Mouse (Mus musculus) naive thymus-derived CD4-positive, alpha-beta T cell, adult 5 months (primary cell): ENCODE data around the gene Mark4. TPM values are rescaled to one million over a fixed set of nuclear protein-coding genes. Genes with fewer than 3 reads are reported as not detected.

Experiments used
- polyA plus RNA-seq: library from polyadenylated mRNA; unstranded; fragments of 100-300 nt; shearing (Covaris generic); gene quantifications from one replicate; pipeline ENCODE4 v1.2.1, GENCODE M21; 2017

Mark4 gene
- polyA plus RNA-seq, result 8.7 TPM

GRCm38 (mm10) chr7:19458591-19459111, at the start of gene Mark4:
Gene Mark4 (minus strand): TSS chr7:19458821.

GRCm38 (mm10) chr7:19462884-19463381, 4.3 kb upstream of the Mark4 start, which contains the start of gene Exoc3l2:
Gene Exoc3l2 (plus strand): TSS chr7:19463331.

GRCm38 (mm10) chr7:19404476-19404875, 54.1 kb downstream of the Mark4 start, which contains the start of gene Ckm:
Gene Ckm (plus strand): TSS chr7:19404776.

GRCm38 (mm10) chr7:19403731-19404296, 54.8 kb downstream of the Mark4 start, which contains the start of gene Klc3:
Gene Klc3 (minus strand): TSS chr7:19404104.

GRCm38 (mm10) chr7:19381377-19382165, 77.0 kb downstream of the Mark4 start, which contains the start of gene Ercc2:
Gene Ercc2 (plus strand): TSS chr7:19382010.

Other genes starting within 250 kb of the Mark4 start
- gene Gpr4, start 246.3 kb downstream of the Mark4 start, polyA plus RNA-seq, result 0.16 TPM
- 47.3 TPM for gene Opa3, start 230.5 kb downstream of the Mark4 start, polyA plus RNA-seq
- gene Vasp, start 187.0 kb downstream of the Mark4 start, polyA plus RNA-seq, result 193 TPM
- not detected for gene Ppm1n, start 178.8 kb downstream of the Mark4 start, polyA plus RNA-seq
- not detected for gene Rtn2, start 176.2 kb downstream of the Mark4 start, polyA plus RNA-seq
- 7.9 TPM for gene Fosb, start 148.8 kb downstream of the Mark4 start, polyA plus RNA-seq
- gene Ercc1, start 114.0 kb downstream of the Mark4 start, polyA plus RNA-seq, result 67.3 TPM
- 9.8 TPM for gene Cd3eap, start 99.3 kb downstream of the Mark4 start, polyA plus RNA-seq
- gene Ppp1r13l, start 99.1 kb downstream of the Mark4 start, polyA plus RNA-seq, result 0.25 TPM
- 9.8 TPM for gene Ercc2, start 76.8 kb downstream of the Mark4 start, polyA plus RNA-seq
- gene Klc3, start 54.7 kb downstream of the Mark4 start, polyA plus RNA-seq, result 11.8 TPM
- gene Ckm, start 54.0 kb downstream of the Mark4 start, polyA plus RNA-seq, result not detected
- gene Exoc3l2, start 4.5 kb upstream of the Mark4 start, polyA plus RNA-seq, result not detected
- 3.8 TPM for gene Bloc1s3, start 49.5 kb upstream of the Mark4 start, polyA plus RNA-seq
- gene Trappc6a, start 49.6 kb upstream of the Mark4 start, polyA plus RNA-seq, result 58.6 TPM
- gene Nkpd1, start 59.0 kb upstream of the Mark4 start, polyA plus RNA-seq, result not detected
- gene Ppp1r37, start 104.3 kb upstream of the Mark4 start, polyA plus RNA-seq, result 26.1 TPM
- not detected for gene Zfp296, start 118.5 kb upstream of the Mark4 start, polyA plus RNA-seq
- gene Gemin7, start 118.8 kb upstream of the Mark4 start, polyA plus RNA-seq, result 80.0 TPM
- gene Clasrp, start 145.7 kb upstream of the Mark4 start, polyA plus RNA-seq, result 71.6 TPM
- gene Relb, start 170.6 kb upstream of the Mark4 start, polyA plus RNA-seq, result 102 TPM
- gene Clptm1, start 206.2 kb upstream of the Mark4 start, polyA plus RNA-seq, result 129 TPM
- not detected for gene Apoc2, start 219.1 kb upstream of the Mark4 start, polyA plus RNA-seq
- gene Gm44805, start 222.6 kb upstream of the Mark4 start, polyA plus RNA-seq, result not detected
- not detected for gene Apoc4, start 222.7 kb upstream of the Mark4 start, polyA plus RNA-seq
- gene Apoc1, start 233.8 kb upstream of the Mark4 start, polyA plus RNA-seq, result not detected
- 6.1 TPM for gene Apoe, start 240.4 kb upstream of the Mark4 start, polyA plus RNA-seq